Mouse (Mus musculus) intestine, embryonic 15.5 days (tissue): ENCODE measurements around the gene Theg. TPM values are rescaled to one million over a fixed set of nuclear protein-coding genes. Genes with fewer than 3 reads are reported as not detected.

Experiments used
- ATAC-seq: fragments of 200-750 bp; cut with Nextera tagmentation; 2 replicates; pipeline ENCODE4 v1.8.0; 2017; ENCODE audit warnings: moderate TSS enrichment, moderate library complexity
- H3K27ac ChIP-seq: fragments of 300-500 bp; sonication (generic); 2 replicates; pipeline ENCODE4 v1.5.1; 2015; ENCODE audit warnings: mild to moderate bottlenecking, inconsistent platforms
- H3K27me3 ChIP-seq: fragments of 300-500 bp; sonication (generic); replicated peaks from 2 replicates; pipeline ENCODE4 v1.6.1; 2015; ENCODE audit warnings: inconsistent platforms
- H3K36me3 ChIP-seq: fragments of 300-500 bp; sonication (generic); 2 replicates; pipeline ENCODE4 v1.6.1; 2015; ENCODE audit warnings: inconsistent platforms
- H3K4me1 ChIP-seq: fragments of 300-500 bp; sonication (generic); replicated peaks from 2 replicates; pipeline ENCODE4 v1.6.1; 2015; ENCODE audit warnings: inconsistent platforms
- H3K4me2 ChIP-seq: fragments of 300-500 bp; sonication (generic); replicated peaks from 2 replicates; pipeline ENCODE4 v1.6.1; 2015; ENCODE audit warnings: mild to moderate bottlenecking, inconsistent platforms
- H3K4me3 ChIP-seq: fragments of 300-500 bp; sonication (generic); replicated peaks from 2 replicates; pipeline ENCODE4 v1.5.1; 2015; ENCODE audit warnings: inconsistent platforms
- H3K9ac ChIP-seq: fragments of 300-500 bp; sonication (generic); 2 replicates; pipeline ENCODE4 v1.6.1; 2015; ENCODE audit warnings: inconsistent platforms
- H3K9me3 ChIP-seq: fragments of 300-500 bp; sonication (generic); 2 replicates; pipeline ENCODE4 v1.6.1; 2016; ENCODE audit warnings: inconsistent platforms
- WGBS: fragments of 180-500 bp; shearing (Covaris S2); methylation state at CpG from one replicate; pipeline ENCODE4 v1.1.7; 2015; 5-methylcytosine and 5-hydroxymethylcytosine counted together
- polyA plus RNA-seq: library from polyadenylated mRNA; unstranded; fragments of >200 nt; fragmentation: Nextera tagmentation; extraction: Ambion mirVana; gene quantifications from 2 replicates; pipeline ENCODE4 v1.2.1, GENCODE M21; 2015

Gene Theg
- polyA plus RNA-seq, 1 experiment from 2014 or later = not detected

GRCm38 (mm10) chr10:79527453-79527845 is 59.7 kb downstream of the Theg start:
- 91% methylated on average over 6 of the region's 6 CpGs for WGBS
- no peak overlapping the region for H3K4me3 ChIP-seq
- H3K27me3 ChIP-seq = no peaks in the 10 kb centered on the region
- 0 out of 2 replicates have a peak, but pooled peaks cover 3% of the 10 kb centered on the region for H3K4me1 ChIP-seq
- H3K4me2 ChIP-seq = no peak overlapping the region
- 0 out of 2 replicates have a peak, but pooled peaks cover 12% of the 10 kb centered on the region for H3K36me3 ChIP-seq
- ATAC-seq = no peak
- H3K27ac ChIP-seq = no peak overlapping the region
- no peak overlapping the region for H3K9ac ChIP-seq
- no peaks in the 10 kb centered on the region for H3K9me3 ChIP-seq

GRCm38 (mm10) chr10:79526661-79527452 is 60.3 kb downstream of the Theg start:
- ATAC-seq = no peak
- WGBS = 85% methylated on average over 12 of the region's 12 CpGs
- H3K4me2 ChIP-seq = no peak overlapping the region
- no peaks in the 10 kb centered on the region for H3K9me3 ChIP-seq
- no peak overlapping the region for H3K27ac ChIP-seq
- 0 out of 2 replicates have a peak, but pooled peaks cover 12% of the 10 kb centered on the region for H3K36me3 ChIP-seq
- no peak overlapping the region for H3K4me3 ChIP-seq
- 0 out of 2 replicates have a peak, but pooled peaks cover 3% of the 10 kb centered on the region for H3K4me1 ChIP-seq
- no peak overlapping the region for H3K9ac ChIP-seq
- no peaks in the 10 kb centered on the region for H3K27me3 ChIP-seq

Other genes with a start within 250 kb of the Theg start
- not detected in 2 replicates for gene Vmn2r82, start 230.8 kb downstream of the Theg start, polyA plus RNA-seq
- not detected in 2 replicates for gene Vmn2r83, start 118.6 kb downstream of the Theg start, polyA plus RNA-seq
- gene Plpp2, start 53.5 kb downstream of the Theg start, polyA plus RNA-seq = 106 and 121 TPM in 2 replicates
- 40.5 and 44.3 TPM in 2 replicates for gene Mier2, start 32.1 kb downstream of the Theg start, polyA plus RNA-seq
- gene C2cd4c, start 26.7 kb upstream of the Theg start, polyA plus RNA-seq = 0.05 and 0.06 TPM in 2 replicates
- gene Shc2, start 50.6 kb upstream of the Theg start, polyA plus RNA-seq = 7.6 and 8.2 TPM in 2 replicates
- not detected in 2 replicates for gene Odf3l2, start 58.4 kb upstream of the Theg start, polyA plus RNA-seq
- 23.6 and 28.6 TPM in 2 replicates for gene Madcam1, start 77.2 kb upstream of the Theg start, polyA plus RNA-seq
- 62.8 and 63.0 TPM in 2 replicates for gene Tpgs1, start 82.0 kb upstream of the Theg start, polyA plus RNA-seq
- 137 and 144 TPM in 2 replicates for gene Cdc34, start 94.9 kb upstream of the Theg start, polyA plus RNA-seq
- 0.52 and 0.76 TPM in 2 replicates for gene Gzmm, start 101.7 kb upstream of the Theg start, polyA plus RNA-seq
- 1,119 and 1,131 TPM in 2 replicates for gene Bsg, start 117.2 kb upstream of the Theg start, polyA plus RNA-seq
- gene Hcn2, start 129.3 kb upstream of the Theg start, polyA plus RNA-seq = 0.18 and 0.23 TPM in 2 replicates
- gene Polrmt, start 159.2 kb upstream of the Theg start, polyA plus RNA-seq = 37.8 and 45.5 TPM in 2 replicates
- 0.09 and 0.28 TPM in 2 replicates for gene Fgf22, start 167.7 kb upstream of the Theg start, polyA plus RNA-seq
- 89.8 and 91.6 TPM in 2 replicates for gene Rnf126, start 179.6 kb upstream of the Theg start, polyA plus RNA-seq
- gene Fstl3, start 189.9 kb upstream of the Theg start, polyA plus RNA-seq = 14.0 and 16.1 TPM in 2 replicates
- gene Prss57, start 203.6 kb upstream of the Theg start, polyA plus RNA-seq = 0.09 TPM in 1 of 2 replicates, not detected in the other
- 48.1 and 48.5 TPM in 2 replicates for gene Palm, start 206.2 kb upstream of the Theg start, polyA plus RNA-seq
- gene Misp, start 233.7 kb upstream of the Theg start, polyA plus RNA-seq = 141 and 154 TPM in 2 replicates